Mouse (Mus musculus): Measurements from ENCODE around the gene Tspan4.

GRCm38 (mm10) chr7:141451928-141452327, 23.1 kb upstream of the Tspan4 start:
- TF ChIP-seq CTCF (conservative IDR thresholded peaks at IDR 0.05; ENCODE audit: low read length) (no peak), NANOG (IDR thresholded peaks at IDR 0.05; ENCODE audit: borderline replicate concordance, low read length) (no peak)

Data from E14TG2a.4 (cell line).